Mouse (Mus musculus): ENCODE measurements around the gene Creg1. TPM values are rescaled to one million over a fixed set of nuclear protein-coding genes. Genes with fewer than 3 reads are reported as not detected.
"Not testable (repeated sequence)": the region's sequence is repeated elsewhere in the genome, so short reads cannot be mapped to it uniquely, and the experiment has no call there.

Gene Creg1
- total RNA-seq, 4 experiments from 2014 or later: 46.5 to 65.7 (median 56.5) TPM

DNA sequence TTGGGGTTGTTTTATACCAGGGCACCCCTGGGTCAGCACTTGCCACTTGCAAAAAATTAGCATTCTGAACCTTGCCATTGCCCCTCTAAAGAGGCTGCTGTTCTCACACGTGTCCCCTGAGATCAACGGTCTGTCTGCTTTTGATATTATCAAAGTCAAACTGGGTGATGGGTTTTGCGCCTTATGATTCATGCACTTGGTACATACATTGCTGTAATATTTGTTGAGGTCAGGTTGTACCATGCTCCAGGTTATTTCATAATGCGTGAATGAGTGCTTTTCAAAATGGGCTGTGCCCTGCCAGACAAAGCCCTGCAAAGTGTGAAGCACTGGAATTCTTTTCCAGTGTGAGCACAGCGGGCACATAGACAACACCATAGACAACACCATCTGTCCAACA, 11.7 kb upstream of the Creg1 start:
- no peak for DNase-seq

DNA sequence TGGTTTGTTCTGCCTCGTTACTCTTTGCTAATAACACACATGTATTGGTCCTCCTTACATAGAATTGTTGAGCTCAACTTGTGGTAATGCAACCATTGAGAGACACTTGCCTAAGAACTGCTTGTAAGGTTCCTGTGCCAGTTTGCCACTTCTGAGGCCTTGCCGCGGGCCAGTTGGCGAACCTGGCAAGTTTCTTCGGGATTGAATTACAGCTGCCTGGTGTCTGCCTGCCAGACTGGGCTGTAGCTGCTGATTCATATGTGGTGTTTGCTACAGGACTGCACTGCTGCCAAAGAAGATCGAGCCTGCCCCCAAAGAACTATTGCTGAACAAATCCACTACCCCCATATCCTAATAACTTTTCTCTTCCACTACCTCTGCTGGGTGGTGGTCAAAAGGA, 9.3 kb upstream of the Creg1 start:
- DNase-seq: no peak

DNA sequence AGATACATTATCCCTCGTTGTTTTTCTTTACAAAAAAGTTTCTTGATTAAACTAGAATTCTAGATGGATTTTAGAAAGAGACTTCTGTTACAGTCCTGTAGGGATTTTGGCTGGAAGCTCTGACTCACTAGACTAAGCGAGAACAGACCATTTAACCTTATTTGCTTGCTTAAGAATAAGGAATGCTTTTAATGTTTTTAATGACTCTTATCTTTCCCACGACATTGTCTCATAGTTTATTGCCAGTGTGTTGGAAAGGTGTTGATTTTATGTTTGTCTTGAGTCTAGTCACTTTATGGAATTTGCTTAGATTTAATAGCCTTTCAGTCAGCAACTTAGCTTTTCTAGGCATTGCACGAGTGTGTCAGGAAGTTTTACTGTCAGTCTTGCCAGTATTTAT, 8.4 kb upstream of the Creg1 start:
- DNase-seq: no peak

- no peak for DNase-seq
These were observed 1.8 kb upstream of the Creg1 start for GRCm38 (mm10) chr1:165761522-165762305.

GRCm38 (mm10) chr1:165762498-165762897, 1.0 kb upstream of the Creg1 start:
- DNase-seq: not testable (repeated sequence)

DNA sequence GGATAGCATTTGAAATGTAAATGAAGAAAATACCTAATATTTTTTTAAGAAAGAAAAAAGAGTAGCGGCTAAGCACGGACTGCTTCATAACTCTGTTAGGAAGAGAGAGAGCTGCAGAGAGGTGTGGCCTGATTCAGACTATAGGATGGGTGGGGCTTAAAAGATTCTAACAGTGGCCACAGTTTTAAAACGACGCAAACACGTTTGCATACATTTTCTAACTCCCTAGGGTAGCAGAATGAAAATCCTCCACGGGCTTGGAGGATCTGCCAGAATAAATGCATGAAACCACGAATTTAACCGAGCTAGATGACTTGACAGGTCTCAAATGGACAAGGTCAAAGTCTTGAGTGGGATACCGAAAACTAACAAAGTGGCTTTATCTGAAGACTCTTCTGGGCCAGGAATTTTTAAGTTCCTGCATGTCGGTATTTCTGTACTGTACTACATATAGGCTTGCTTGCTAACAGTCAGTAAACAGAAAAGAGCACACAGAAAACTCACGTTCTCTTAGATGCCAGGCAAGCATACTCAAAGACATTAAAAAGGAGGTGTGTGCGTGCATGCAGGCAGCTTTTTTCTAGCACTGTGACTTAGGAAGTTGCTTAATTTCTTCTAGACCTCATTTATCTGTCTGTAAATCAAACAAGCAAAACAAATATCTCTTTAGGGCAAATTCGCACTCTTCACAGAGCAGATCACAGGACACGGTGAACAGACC, 472 bp upstream of the Creg1 start:
- no peak for DNase-seq

GRCm38 (mm10) chr1:165764571-165764970, 1.0 kb downstream of the Creg1 start:
- DNase-seq: no peak

GRCm38 (mm10) chr1:165765041-165765440, 1.5 kb downstream of the Creg1 start:
- DNase-seq: no peak

- DNase-seq: no peak
These were observed 2.2 kb downstream of the Creg1 start for GRCm38 (mm10) chr1:165765651-165766294.

DNA sequence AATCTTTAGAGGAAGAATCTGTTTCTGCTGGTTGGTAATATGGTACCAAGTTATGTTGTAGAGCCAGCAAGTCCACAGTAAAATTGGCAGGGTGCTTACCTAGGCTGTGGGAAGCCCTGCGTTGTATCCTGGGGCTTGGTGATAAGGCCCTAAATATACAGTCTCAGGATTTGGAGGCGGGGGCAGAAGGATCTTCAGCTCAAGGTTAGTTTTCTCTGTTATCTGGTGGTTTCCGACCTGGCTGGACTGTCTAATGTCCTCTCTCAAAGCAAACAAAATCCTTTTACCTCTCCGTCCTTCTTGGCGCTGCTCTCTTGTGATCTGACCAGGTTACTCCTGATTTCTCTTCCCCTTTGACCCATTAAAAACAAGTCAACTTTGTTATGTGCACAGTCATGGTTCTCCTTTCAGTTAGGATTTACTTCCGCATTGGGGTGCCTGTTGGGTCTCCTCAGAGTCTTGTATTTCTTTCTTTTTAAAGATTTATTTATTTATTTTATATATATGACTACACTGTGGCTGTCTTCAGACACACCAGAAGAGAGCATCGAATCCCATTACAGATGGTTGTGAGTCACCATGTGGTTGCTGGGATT, 2.8 kb downstream of the Creg1 start:
- no peak for DNase-seq

DNA sequence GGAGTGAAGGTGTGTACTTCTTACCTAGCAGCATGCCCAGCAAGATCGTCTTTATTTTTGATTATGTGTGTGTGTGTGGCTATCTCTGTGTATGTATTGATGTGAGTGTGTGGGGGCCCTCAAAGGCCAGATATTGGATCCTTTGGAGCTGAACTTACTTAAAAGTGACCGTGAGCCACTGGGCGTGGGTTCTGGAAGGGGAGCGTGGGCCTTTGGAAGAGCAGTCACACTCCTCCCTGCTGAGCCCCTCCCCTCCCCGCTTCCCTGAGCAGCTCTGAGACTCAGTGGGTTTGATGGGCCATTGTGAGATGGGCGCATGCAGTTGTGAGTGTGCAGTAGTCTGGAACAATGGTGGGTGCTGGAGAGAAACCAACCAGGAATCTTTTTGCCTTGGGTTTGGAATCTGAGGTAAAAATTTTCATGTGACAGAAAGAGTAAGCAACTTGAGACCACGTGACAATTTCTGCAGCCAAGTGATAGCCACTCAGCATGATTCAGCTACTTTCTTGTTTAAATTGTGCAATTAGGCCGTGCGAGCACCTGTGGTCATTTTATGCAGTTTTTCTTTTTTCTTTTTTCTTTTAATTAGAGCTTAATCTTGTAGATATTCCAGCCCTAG, 5.5 kb downstream of the Creg1 start:
- DNase-seq: no peak

DNA sequence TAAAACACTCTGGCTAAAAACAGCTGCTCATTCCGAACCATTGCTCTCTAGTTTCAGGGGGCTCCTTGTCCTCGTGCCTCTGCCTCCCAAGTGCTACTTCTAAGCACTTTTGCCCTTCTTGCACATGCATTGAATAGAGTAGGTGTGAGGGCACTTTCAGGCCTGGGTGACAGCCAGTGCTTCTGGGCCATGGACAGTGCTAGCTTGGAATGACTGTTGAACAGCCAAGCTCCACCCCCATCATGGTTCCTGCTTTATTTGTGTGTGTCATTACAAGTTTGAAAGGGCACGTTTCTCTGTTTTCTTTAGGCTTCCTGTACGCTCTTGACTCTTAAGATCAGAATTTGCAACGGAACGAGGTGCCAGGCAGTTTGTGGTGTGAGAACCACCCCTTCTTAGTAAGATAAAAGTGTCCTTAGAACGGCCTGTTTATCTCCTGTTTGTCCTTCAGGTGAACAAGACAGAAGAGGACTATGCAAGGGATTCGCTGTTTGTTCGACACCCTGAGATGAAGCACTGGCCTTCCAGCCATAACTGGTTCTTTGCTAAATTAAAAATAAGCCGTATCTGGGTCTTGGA, 6.7 kb downstream of the Creg1 start:
- DNase-seq: no peak

- DNase-seq: peak; percentile 53
These were observed 7.9 kb downstream of the Creg1 start for GRCm38 (mm10) chr1:165771491-165771897.

DNA sequence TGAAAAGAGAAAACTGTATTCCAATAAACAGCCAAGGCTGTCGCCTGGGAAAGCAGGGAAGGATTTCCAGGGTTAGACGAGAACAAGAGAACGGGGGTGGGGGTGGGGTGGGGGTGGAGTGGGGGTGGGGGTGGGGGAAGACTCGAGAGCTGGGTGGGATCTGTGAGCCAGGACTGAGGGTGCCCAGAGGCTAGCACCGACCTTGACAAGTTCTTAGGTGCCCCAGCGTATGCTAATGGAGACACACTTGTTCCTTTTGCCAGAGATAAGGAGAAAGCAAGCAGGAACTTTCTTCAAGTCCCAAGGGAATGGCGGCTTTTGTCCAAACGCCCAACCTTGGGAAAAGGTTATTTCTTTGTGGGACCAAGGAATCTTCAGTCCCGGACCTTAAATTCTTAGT, 8.5 kb downstream of the Creg1 start:
- DNase-seq: no peak

- DNase-seq: no peak
These were observed 12.2 kb downstream of the Creg1 start for GRCm38 (mm10) chr1:165775518-165776294.

- no peak for DNase-seq
These were observed 16.5 kb downstream of the Creg1 start for GRCm38 (mm10) chr1:165779954-165780585.

GRCm38 (mm10) chr1:165780586-165781111, 17.1 kb downstream of the Creg1 start:
- DNase-seq: no peak

DNA sequence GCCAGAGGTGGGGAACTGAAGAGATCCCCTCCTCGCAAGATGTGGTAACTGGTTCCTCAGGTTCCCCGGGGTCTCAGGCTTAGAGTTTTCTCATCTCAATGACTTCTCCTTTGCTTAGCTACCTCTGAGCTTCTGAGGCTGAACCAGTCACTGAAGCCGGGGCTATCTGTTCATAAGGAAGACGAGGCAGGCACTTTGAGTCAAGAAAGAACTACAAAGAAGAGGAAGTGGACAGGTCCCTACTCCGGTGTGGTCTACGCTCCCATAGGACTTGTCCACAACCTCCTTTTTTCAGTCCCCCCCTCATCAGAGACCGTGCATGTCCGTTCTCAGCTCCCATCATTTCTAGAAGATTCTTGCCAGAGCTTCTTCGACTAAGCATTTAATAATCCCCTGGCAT, 17.9 kb downstream of the Creg1 start:
- no peak for DNase-seq

- DNase-seq: no peak
These were observed 18.4 kb downstream of the Creg1 start for GRCm38 (mm10) chr1:165781911-165782310.

- DNase-seq: no peak
These were observed 22.8 kb downstream of the Creg1 start for GRCm38 (mm10) chr1:165786296-165786695.

DNA sequence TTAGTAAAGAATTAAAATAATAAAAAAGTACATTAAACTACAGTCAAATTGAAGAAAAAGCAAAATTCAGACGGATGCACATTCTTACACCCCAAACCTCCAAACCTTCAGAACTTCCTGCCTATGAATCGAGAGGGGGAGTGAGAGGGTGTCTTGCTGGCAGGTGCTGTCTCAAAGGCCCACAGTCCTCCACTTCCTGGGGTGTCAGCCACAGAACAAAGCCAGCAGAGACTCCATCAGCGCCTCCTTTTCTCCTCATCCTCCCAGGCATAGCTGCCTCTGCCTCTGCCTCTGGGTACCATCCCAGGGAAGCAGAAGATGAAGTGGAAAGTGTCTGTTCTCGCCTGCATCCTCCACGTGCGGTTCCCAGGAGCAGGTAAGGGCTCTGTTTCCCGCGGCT, 25.0 kb downstream of the Creg1 start, which contains the start of gene Cd247:
Gene Cd247 (plus strand): TSS at position 171 of the 400 bp plus-strand sequence.
- no peak for DNase-seq
